Mouse (Mus musculus) forebrain, embryonic 10.5 days (tissue): Measurements from ENCODE around the gene Clstn1. TPM values are rescaled to one million over a fixed set of nuclear protein-coding genes. Genes with fewer than 3 reads are reported as not detected.

ENCODE experiments used
- DNase-seq: peaks from one replicate; pipeline ENCODE4 v3.0.0-alpha.2; 2017; ENCODE audit warnings: low spot score; ENCODE audit errors: extremely low spot score
- H3K27ac ChIP-seq: fragments of 300-500 bp; sonication (generic); 2 replicates; pipeline ENCODE4 v1.5.1; 2016; ENCODE audit warnings: mild to moderate bottlenecking
- H3K27me3 ChIP-seq: fragments of 300-500 bp; sonication (generic); 2 replicates; pipeline ENCODE4 v1.6.1; 2016; ENCODE audit warnings: mild to moderate bottlenecking; ENCODE audit not compliant: poor library complexity, severe bottlenecking
- H3K36me3 ChIP-seq: fragments of 300-500 bp; sonication (generic); replicated peaks from 2 replicates; pipeline ENCODE4 v1.6.1; 2016; ENCODE audit warnings: mild to moderate bottlenecking, moderate library complexity
- H3K4me1 ChIP-seq: fragments of 300-500 bp; sonication (generic); 2 replicates; pipeline ENCODE4 v1.6.1; 2016
- H3K4me3 ChIP-seq: fragments of 300-500 bp; sonication (generic); 2 replicates; pipeline ENCODE4 v1.5.1; 2016; ENCODE audit warnings: mild to moderate bottlenecking, moderate library complexity
- H3K9me3 ChIP-seq: fragments of 300-500 bp; sonication (generic); 2 replicates; pipeline ENCODE4 v1.6.1; 2016; ENCODE audit warnings: mild to moderate bottlenecking, moderate library complexity
- WGBS: fragments of 180-500 bp; shearing (Covaris S2); methylation state at CpG from one replicate; pipeline ENCODE4 v1.1.7; 2016; 5-methylcytosine and 5-hydroxymethylcytosine counted together
- polyA plus RNA-seq: library from polyadenylated mRNA; unstranded; fragments of >200 nt; fragmentation: Nextera tagmentation; extraction: Ambion mirVana; gene quantifications from 2 replicates; pipeline ENCODE4 v1.2.1, GENCODE M21; 2016

The Clstn1 gene
- polyA plus RNA-seq, 1 experiment from 2014 or later: 17.8 TPM

GRCm38 (mm10) chr4:149587596-149588168 lies 1.4 kb downstream of the Clstn1 start:
- Histone ChIP-seq H3K36me3 (peaks cover 5% of the 10 kb centered on the region; the same call in 1 of the 2 replicates), H3K27ac (peak overlapping the region; percentile 93), H3K4me1 (peaks cover 37% of the 10 kb centered on the region), H3K4me3 (peak overlapping the region; percentile 80), H3K9me3 (peaks cover 3% of the 10 kb centered on the region; the same call in 1 of the 2 replicates), H3K27me3 (peaks cover 65% of the 10 kb centered on the region)
- WGBS: 2% methylated on average over 24 of the region's 24 CpGs
- DNase-seq: peak; percentile 45

GRCm38 (mm10) chr4:149590200-149590599 lies 3.9 kb downstream of the Clstn1 start:
- Histone ChIP-seq H3K27ac (no peak overlapping the region), H3K9me3 (peaks cover 3% of the 10 kb centered on the region; the same call in 1 of the 2 replicates), H3K27me3 (peaks cover 41% of the 10 kb centered on the region), H3K4me1 (peaks cover 39% of the 10 kb centered on the region), H3K4me3 (no peak overlapping the region), H3K36me3 (peaks cover 5% of the 10 kb centered on the region; the same call in 1 of the 2 replicates)
- DNase-seq: no peak
- WGBS: 88% methylated on average over 1 of the region's 1 CpGs

GRCm38 (mm10) chr4:149591486-149591885 lies 5.2 kb downstream of the Clstn1 start:
- H3K4me3 ChIP-seq: no peak overlapping the region
- H3K27me3 ChIP-seq: peaks cover 31% of the 10 kb centered on the region
- no peak overlapping the region for H3K27ac ChIP-seq
- H3K4me1 ChIP-seq: peaks cover 33% of the 10 kb centered on the region
- peaks cover 3% of the 10 kb centered on the region; the same call in 1 of the 2 replicates for H3K9me3 ChIP-seq
- WGBS: 95% methylated on average over 2 of the region's 2 CpGs
- DNase-seq: no peak
- H3K36me3 ChIP-seq: peaks cover 5% of the 10 kb centered on the region; the same call in 1 of the 2 replicates

- peaks cover 5% of the 10 kb centered on the region; the same call in 1 of the 2 replicates for H3K36me3 ChIP-seq
- H3K27ac ChIP-seq: no peak overlapping the region
- WGBS: 85% methylated on average over 9 of the region's 9 CpGs
- H3K9me3 ChIP-seq: peaks cover 3% of the 10 kb centered on the region; the same call in 1 of the 2 replicates
- peaks cover 21% of the 10 kb centered on the region; the same call in 1 of the 2 replicates for H3K4me1 ChIP-seq
- H3K4me3 ChIP-seq: no peak overlapping the region
- no peak for DNase-seq
- no peaks in the 10 kb centered on the region for H3K27me3 ChIP-seq
Measured at GRCm38 (mm10) chr4:149594913-149595581, 8.8 kb downstream of the Clstn1 start.

GRCm38 (mm10) chr4:149597641-149598208 lies 11.5 kb downstream of the Clstn1 start:
- DNase-seq: no peak
- H3K4me1 ChIP-seq: peaks cover 37% of the 10 kb centered on the region
- no peaks in the 10 kb centered on the region for H3K27me3 ChIP-seq
- 83% methylated on average over 12 of the region's 12 CpGs for WGBS
- no peak overlapping the region for H3K4me3 ChIP-seq
- H3K27ac ChIP-seq: no peak overlapping the region
- no peaks in the 10 kb centered on the region for H3K9me3 ChIP-seq
- no peaks in the 10 kb centered on the region for H3K36me3 ChIP-seq

- H3K9me3 ChIP-seq: no peaks in the 10 kb centered on the region; the same call in 1 of the 2 replicates
Measured at GRCm38 (mm10) chr4:149599549-149599948, 13.3 kb downstream of the Clstn1 start.

GRCm38 (mm10) chr4:149600130-149600529 lies 13.9 kb downstream of the Clstn1 start:
- 92% methylated on average over 4 of the region's 4 CpGs for WGBS
- Histone ChIP-seq H3K27me3 (no peaks in the 10 kb centered on the region), H3K4me3 (no peak overlapping the region), H3K36me3 (peaks cover 11% of the 10 kb centered on the region; the same call in 1 of the 2 replicates), H3K27ac (peak overlapping the region; percentile 35; the same call in 1 of the 2 replicates), H3K4me1 (peaks cover 31% of the 10 kb centered on the region), H3K9me3 (no peaks in the 10 kb centered on the region; the same call in 1 of the 2 replicates)
- DNase-seq: no peak

More at GRCm38 (mm10) chr4:149599549-149599948, 13.3 kb downstream of the Clstn1 start:
- WGBS: 91% methylated on average over 6 of the region's 6 CpGs
- no peak for DNase-seq
- no peak overlapping the region for H3K4me3 ChIP-seq
- no peak overlapping the region for H3K27ac ChIP-seq
- peaks cover 37% of the 10 kb centered on the region for H3K4me1 ChIP-seq
- H3K27me3 ChIP-seq: no peaks in the 10 kb centered on the region
- H3K36me3 ChIP-seq: peaks cover 9% of the 10 kb centered on the region; the same call in 1 of the 2 replicates

GRCm38 (mm10) chr4:149601484-149601883 lies 15.2 kb downstream of the Clstn1 start:
- Histone ChIP-seq H3K4me3 (no peak overlapping the region), H3K9me3 (no peaks in the 10 kb centered on the region; the same call in 1 of the 2 replicates), H3K27ac (no peak overlapping the region), H3K4me1 (peaks cover 39% of the 10 kb centered on the region), H3K27me3 (no peaks in the 10 kb centered on the region), H3K36me3 (peaks cover 11% of the 10 kb centered on the region; the same call in 1 of the 2 replicates)
- WGBS: 61% methylated on average over 4 of the region's 4 CpGs
- DNase-seq: no peak

- H3K36me3 ChIP-seq: peaks cover 11% of the 10 kb centered on the region; the same call in 1 of the 2 replicates
- H3K27ac ChIP-seq: no peak overlapping the region
- peaks cover 47% of the 10 kb centered on the region for H3K4me1 ChIP-seq
- no peak overlapping the region for H3K4me3 ChIP-seq
- no peak for DNase-seq
- no peaks in the 10 kb centered on the region; the same call in 1 of the 2 replicates for H3K9me3 ChIP-seq
- 57% methylated on average over 7 of the region's 7 CpGs for WGBS
- no peaks in the 10 kb centered on the region for H3K27me3 ChIP-seq
Measured at GRCm38 (mm10) chr4:149602236-149602635, 16.0 kb downstream of the Clstn1 start.

- Histone ChIP-seq H3K4me3 (no peak overlapping the region), H3K4me1 (peaks cover 54% of the 10 kb centered on the region), H3K27ac (no peak overlapping the region), H3K36me3 (peaks cover 20% of the 10 kb centered on the region), H3K27me3 (no peaks in the 10 kb centered on the region), H3K9me3 (no peaks in the 10 kb centered on the region; the same call in 1 of the 2 replicates)
- no peak for DNase-seq
- 74% methylated on average over 1 of the region's 1 CpGs for WGBS
Measured at GRCm38 (mm10) chr4:149603860-149604259, 17.6 kb downstream of the Clstn1 start.

GRCm38 (mm10) chr4:149604518-149604917 lies 18.2 kb downstream of the Clstn1 start:
- WGBS: 76% methylated on average over 3 of the region's 3 CpGs
- no peaks in the 10 kb centered on the region; the same call in 1 of the 2 replicates for H3K9me3 ChIP-seq
- H3K27me3 ChIP-seq: no peaks in the 10 kb centered on the region
- H3K27ac ChIP-seq: no peak overlapping the region
- H3K36me3 ChIP-seq: peaks cover 20% of the 10 kb centered on the region
- no peak for DNase-seq
- H3K4me3 ChIP-seq: no peak overlapping the region
- H3K4me1 ChIP-seq: peaks cover 54% of the 10 kb centered on the region

GRCm38 (mm10) chr4:149606056-149606455 lies 19.8 kb downstream of the Clstn1 start:
- no peak for DNase-seq
- Histone ChIP-seq H3K27me3 (no peaks in the 10 kb centered on the region), H3K9me3 (no peaks in the 10 kb centered on the region; the same call in 1 of the 2 replicates), H3K4me1 (peaks cover 49% of the 10 kb centered on the region), H3K27ac (0 out of 2 replicates have a peak overlapping the region, but pooled peaks have one; percentile 35), H3K36me3 (peaks cover 20% of the 10 kb centered on the region), H3K4me3 (no peak overlapping the region)
- WGBS: 85% methylated on average over 18 of the region's 18 CpGs
